Mouse (Mus musculus) heart, adult 2 months (tissue): Measurements from ENCODE around the gene Cmss1. TPM values are rescaled to one million over a fixed set of nuclear protein-coding genes. Genes with fewer than 3 reads are reported as not detected.

Source experiments
- DNase-seq, 2 experiments: peaks; one replicate each; pipeline ENCODE4 v3.0.0; 2021
- H3K27ac ChIP-seq: fragments of 200-600 bp; 2 replicates; pipeline ENCODE4 v1.8.1; 2022
- H3K27me3 ChIP-seq: fragments of 200-500 bp; 2 replicates; pipeline ENCODE4 v1.6.1; 2012; ENCODE audit warnings: mild to moderate bottlenecking, low read length, inconsistent platforms, mixed read lengths; ENCODE audit not compliant: control insufficient read depth, insufficient read depth
- H3K36me3 ChIP-seq: fragments of 200-500 bp; 2 replicates; pipeline ENCODE4 v1.6.1; 2012; ENCODE audit warnings: low read length, inconsistent platforms; ENCODE audit not compliant: control insufficient read depth, insufficient read depth
- H3K4me1 ChIP-seq: fragments of 200-500 bp; 2 replicates; pipeline ENCODE4 v1.6.1; 2011; ENCODE audit warnings: low read length; ENCODE audit not compliant: control insufficient read depth, insufficient read depth
- H3K4me3 ChIP-seq: fragments of 200-600 bp; 2 replicates; pipeline ENCODE4 v1.8.1; 2022
- H3K79me2 ChIP-seq: fragments of 200-500 bp; replicated peaks from 2 replicates; pipeline ENCODE4 v1.6.1; 2012; ENCODE audit warnings: mild to moderate bottlenecking, inconsistent platforms, low read length, moderate library complexity, mixed read lengths; ENCODE audit not compliant: control insufficient read depth, insufficient read depth
- H3K9ac ChIP-seq: fragments of 200-500 bp; 2 replicates; pipeline ENCODE4 v1.6.1; 2012; ENCODE audit warnings: low read depth, mild to moderate bottlenecking, control low read depth, inconsistent platforms, low read length, mixed read lengths
- CTCF ChIP-seq: fragments of 200-600 bp; IDR thresholded peaks from 2 replicates; pipeline ENCODE4 v1.8.1; 2022; ENCODE audit warnings: antibody characterized with exemption, mild to moderate bottlenecking, moderate library complexity
- EP300 ChIP-seq: fragments of 200-500 bp; IDR thresholded peaks from 2 replicates; pipeline ENCODE4 v1.6.1; 2011; ENCODE audit warnings: low read depth, low read length, control low read depth; ENCODE audit not compliant: insufficient read depth
- POLR2A ChIP-seq: fragments of 200-500 bp; IDR thresholded peaks from 2 replicates; pipeline ENCODE4 v1.6.1; 2011; ENCODE audit warnings: mild to moderate bottlenecking, low read depth, low read length, control low read depth; ENCODE audit not compliant: insufficient read depth
- whole genome bisulfite sequencing: fragments of 180-500 bp; shearing (Covaris S2); methylation state at CpG from one replicate; pipeline ENCODE4 v1.1.7; 2018; 5-methylcytosine and 5-hydroxymethylcytosine counted together
- intact Hi-C: fragments of 180-260 bp; cut with DNase I; formaldehyde crosslinking; loops from one replicate; pipeline ENCODE4 v1.15.1; 2025
- polyA plus RNA-seq: library from polyadenylated mRNA; depleted of rRNA; stranded (reverse); fragments of >200 nt; gene quantifications from 2 replicates; pipeline ENCODE4 v1.2.3, GENCODE M21; 2012
- total RNA-seq, 2 experiments: library from RNA; stranded (reverse); gene quantifications; 2 replicates each; pipeline ENCODE4 v1.2.3; 2021

The Cmss1 gene
- total and polyA plus RNA-seq, 3 experiments, result 17.6 to 74.3 (median 66.9) TPM

DNA sequence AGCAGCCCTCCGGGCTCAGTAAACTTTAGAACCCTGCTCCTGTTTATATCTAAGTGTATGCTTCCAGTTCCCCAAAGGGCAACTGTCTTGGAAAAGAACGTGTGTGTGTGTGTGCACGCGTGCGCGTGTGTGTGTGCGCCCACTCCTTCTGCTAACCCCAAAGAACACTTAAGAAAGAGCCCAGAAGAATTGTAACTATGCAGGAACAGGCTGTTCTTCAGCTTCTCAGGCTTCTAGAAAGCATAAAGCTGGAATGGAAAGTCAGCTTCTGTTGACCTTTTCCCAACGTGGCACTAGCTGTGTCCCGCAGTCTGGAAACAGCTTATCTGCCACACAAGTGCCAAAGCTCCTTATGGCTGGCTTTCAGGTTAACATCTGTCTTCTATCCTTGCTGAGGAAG lies 291.6 kb downstream of the Cmss1 start:
- Histone ChIP-seq H3K4me1 (no peaks in the 10 kb centered on the region), H3K27me3 (no peaks in the 10 kb centered on the region), H3K9ac (no peak overlapping the region), H3K27ac (no peak overlapping the region), H3K79me2 (no peaks in the 10 kb centered on the region), H3K36me3 (no peaks in the 10 kb centered on the region), H3K4me3 (no peak overlapping the region)
- 74% methylated on average over 9 of the region's 9 CpGs for WGBS
- no peak for DNase-seq
- TF ChIP-seq EP300, result no peak
- no peak for TF ChIP-seq CTCF
- no peak for TF ChIP-seq POLR2A
- intact Hi-C loops, result no loop called here

DNA sequence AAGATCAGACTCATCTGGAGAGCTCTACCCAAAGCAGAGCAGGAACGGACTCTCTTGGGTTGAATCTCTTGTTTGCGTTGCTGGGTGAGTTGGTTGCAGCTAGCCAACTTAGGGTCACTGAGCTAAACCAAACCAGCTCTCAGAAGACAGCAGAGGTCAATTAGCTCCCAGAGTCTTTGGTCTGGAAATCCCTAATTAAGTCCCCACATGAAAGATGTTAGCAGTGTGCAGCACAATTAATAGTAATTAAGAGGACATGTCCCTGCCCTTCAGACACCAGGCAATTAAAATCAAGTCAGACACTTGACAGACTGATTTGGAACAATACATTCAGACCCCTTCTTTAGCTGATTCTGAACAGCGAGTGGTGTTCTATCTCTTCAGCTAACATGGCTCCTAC lies 292.4 kb downstream of the Cmss1 start:
- intact Hi-C loops, result no loop called here
- no peaks in the 10 kb centered on the region for H3K79me2 ChIP-seq
- no peak overlapping the region for H3K27ac ChIP-seq
- H3K36me3 ChIP-seq, result no peaks in the 10 kb centered on the region
- TF ChIP-seq EP300, result no peak
- no peak for TF ChIP-seq CTCF
- TF ChIP-seq POLR2A, result no peak
- no peak for DNase-seq
- H3K4me3 ChIP-seq, result no peak overlapping the region
- WGBS, result 97% methylated on average over 3 of the region's 3 CpGs
- H3K27me3 ChIP-seq, result no peaks in the 10 kb centered on the region
- H3K9ac ChIP-seq, result no peak overlapping the region
- no peaks in the 10 kb centered on the region for H3K4me1 ChIP-seq

DNA sequence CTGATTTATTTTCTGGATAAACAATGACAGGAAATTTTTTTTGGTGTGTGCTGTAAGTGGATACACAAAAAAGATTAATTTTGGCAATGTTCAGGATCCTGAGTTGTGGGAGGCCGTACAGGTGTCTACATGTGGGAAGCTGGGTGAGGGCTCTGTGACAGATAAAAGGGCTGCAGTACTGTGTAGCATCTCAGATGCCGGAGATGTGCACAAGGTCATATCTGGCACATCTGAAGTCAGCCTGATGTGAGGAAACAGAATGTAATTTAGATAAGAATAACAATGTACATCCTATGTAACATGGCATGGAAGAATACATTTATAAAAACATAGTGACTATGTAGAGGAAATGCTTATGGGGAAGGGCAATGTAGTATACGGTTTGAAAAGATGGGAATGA lies 293.2 kb downstream of the Cmss1 start:
- TF ChIP-seq POLR2A, result no peak
- no peak for TF ChIP-seq CTCF
- no peak for TF ChIP-seq EP300
- no peak overlapping the region for H3K4me3 ChIP-seq
- no peak overlapping the region for H3K27ac ChIP-seq
- no peaks in the 10 kb centered on the region for H3K79me2 ChIP-seq
- H3K9ac ChIP-seq, result no peak overlapping the region
- intact Hi-C loops, result no loop called here
- DNase-seq, result no peak
- no peaks in the 10 kb centered on the region for H3K36me3 ChIP-seq
- WGBS, result 48% methylated on average over 3 of the region's 3 CpGs
- H3K4me1 ChIP-seq, result no peaks in the 10 kb centered on the region
- H3K27me3 ChIP-seq, result no peaks in the 10 kb centered on the region

DNA sequence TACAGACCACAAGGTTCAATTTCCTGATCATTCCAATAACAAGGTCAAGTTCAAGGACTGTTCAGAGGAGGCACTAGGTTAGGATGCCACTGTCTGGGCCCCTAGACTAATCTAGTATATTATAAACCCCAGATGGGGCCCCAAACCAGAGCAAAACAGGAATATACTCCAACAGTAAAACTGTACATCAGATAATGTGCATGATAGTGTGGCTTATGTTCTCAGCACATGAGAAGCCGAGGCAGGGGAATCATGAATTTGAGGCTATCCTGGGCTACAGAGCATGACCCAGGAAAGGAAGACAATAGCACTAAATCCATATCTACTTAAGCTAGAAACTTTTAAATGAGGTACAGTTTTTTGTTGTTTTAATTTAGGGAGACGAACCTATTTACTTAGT lies 294.5 kb downstream of the Cmss1 start:
- Histone ChIP-seq H3K9ac (no peak overlapping the region), H3K4me1 (no peaks in the 10 kb centered on the region), H3K79me2 (no peaks in the 10 kb centered on the region), H3K36me3 (no peaks in the 10 kb centered on the region), H3K4me3 (no peak overlapping the region), H3K27me3 (no peaks in the 10 kb centered on the region), H3K27ac (no peak overlapping the region)
- no peak for DNase-seq
- WGBS, result 82% methylated on average over 2 of the region's 2 CpGs
- no peak for TF ChIP-seq POLR2A
- no peak for TF ChIP-seq EP300
- TF ChIP-seq CTCF, result no peak
- intact Hi-C loops, result no loop called here

DNA sequence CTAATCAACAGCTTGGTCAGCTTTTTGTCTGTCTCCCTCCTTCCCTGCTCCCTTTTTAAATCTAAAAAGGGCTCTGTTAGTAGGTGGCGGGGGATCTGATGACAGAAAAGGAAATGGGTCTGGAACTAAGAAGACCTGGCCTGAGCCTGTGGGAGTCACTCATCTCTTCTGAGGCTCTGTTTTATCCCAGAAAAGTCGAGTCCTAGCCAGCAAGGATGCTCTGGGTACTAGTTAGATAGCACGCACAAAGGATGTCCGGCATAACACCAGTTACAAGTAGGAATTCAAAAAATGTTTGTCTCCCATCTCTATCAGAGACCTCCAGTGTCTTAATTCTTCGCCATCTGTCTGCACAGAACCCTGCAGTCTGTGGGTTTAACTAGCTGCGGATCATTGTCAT lies 301.2 kb downstream of the Cmss1 start:
- H3K27ac ChIP-seq, result no peak overlapping the region
- no peaks in the 10 kb centered on the region for H3K36me3 ChIP-seq
- H3K27me3 ChIP-seq, result no peaks in the 10 kb centered on the region
- WGBS, result 68% methylated on average over 6 of the region's 6 CpGs
- intact Hi-C loops, result no loop called here
- TF ChIP-seq EP300 (no peak), CTCF (no peak), POLR2A (no peak)
- no peak for DNase-seq
- no peak overlapping the region for H3K4me3 ChIP-seq
- H3K79me2 ChIP-seq, result no peaks in the 10 kb centered on the region
- no peaks in the 10 kb centered on the region for H3K4me1 ChIP-seq
- no peak overlapping the region for H3K9ac ChIP-seq

DNA sequence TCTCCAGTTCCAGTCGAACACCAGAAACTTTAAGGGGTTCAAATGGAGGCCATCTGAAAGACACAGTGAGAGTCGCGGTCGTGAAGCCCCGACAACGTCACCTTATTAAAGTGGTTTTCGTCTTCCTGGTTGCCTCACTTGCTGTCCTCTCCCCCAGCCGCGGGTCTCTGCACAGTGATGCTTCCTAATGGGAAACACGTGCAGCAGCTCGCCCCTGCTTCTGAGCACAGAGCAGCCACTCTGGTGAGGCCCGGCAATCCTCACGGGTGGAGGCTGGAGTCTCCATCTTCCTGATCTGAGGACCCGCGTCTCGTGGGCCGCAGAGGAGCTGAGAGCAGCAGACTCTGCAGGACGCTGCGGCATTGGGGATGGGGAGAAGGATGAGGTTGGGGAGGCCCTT lies 302.9 kb downstream of the Cmss1 start:
- TF ChIP-seq POLR2A, result no peak
- TF ChIP-seq EP300, result no peak
- no peak for TF ChIP-seq CTCF
- no peak overlapping the region for H3K4me3 ChIP-seq
- H3K36me3 ChIP-seq, result no peaks in the 10 kb centered on the region
- H3K79me2 ChIP-seq, result no peaks in the 10 kb centered on the region
- H3K27ac ChIP-seq, result no peak overlapping the region
- DNase-seq, result no peak
- WGBS, result 83% methylated on average over 19 of the region's 19 CpGs
- H3K27me3 ChIP-seq, result no peaks in the 10 kb centered on the region
- intact Hi-C loops, result no loop called here
- H3K4me1 ChIP-seq, result no peaks in the 10 kb centered on the region
- no peak overlapping the region for H3K9ac ChIP-seq
